Mouse (Mus musculus): Measurements from ENCODE around the gene Snapc3.

- TF ChIP-seq POLR2A (IDR thresholded peaks at IDR 0.05; ENCODE audit: insufficient read depth, low read depth, low read length) (no peak), CTCF (IDR thresholded peaks at IDR 0.05) (no peak), EP300 (IDR thresholded peaks at IDR 0.05; ENCODE audit: insufficient read depth, low read depth, low read length) (no peak)
Measured at GRCm38 (mm10) chr4:83512644-83513043, 95.1 kb downstream of the Snapc3 start.
